Mouse (Mus musculus) layer of hippocampus, adult 8-10 months (tissue): Measurements from ENCODE around the gene Rcan3. TPM values are rescaled to one million over a fixed set of nuclear protein-coding genes. Genes with fewer than 3 reads are reported as not detected.

Experiments
- microRNA-seq, 2 experiments: library from miRNA; unstranded; fragments of <30 nt; microRNA quantifications; one replicate each; pipeline ENCODE4 v1.2.0; 2022
- total RNA-seq, 4 experiments: library from RNA; stranded (reverse); gene quantifications; 2 replicates each; pipeline ENCODE4 v1.2.4; 2022

Rcan3 gene
- total RNA-seq, 4 experiments from 2014 or later, result 21.9 to 29.4 (median 24.3) TPM

Small RNA genes lying within 50 kb of the gene (microRNA-seq; reads per million reads assigned to microRNA genes)
- gene Mir700, result 410 to 438 reads per million in 2 experiments

Other genes starting within 250 kb of the Rcan3 start
- 10 to 100 TPM; 37.4 to 43.1 (median 38.4) TPM for gene Clic4, start 161.0 kb downstream of the Rcan3 start, total RNA-seq
- gene Srrm1, start 80.5 kb downstream of the Rcan3 start, total RNA-seq, result 100 to 1,000 TPM; 134 to 168 (median 160) TPM
- 1 to 10 TPM in 1 of 4 experiments, under 1 TPM in 2, not detected in 1; 0.58 to 1.2 (median 0.96) TPM for gene Ncmap, start 35.6 kb downstream of the Rcan3 start, total RNA-seq
- 1 to 10 TPM in 3 of 4 experiments, under 1 TPM in 1; 0.89 to 2.2 (median 1.5) TPM for gene Stpg1, start 60.9 kb upstream of the Rcan3 start, total RNA-seq
- 10 to 100 TPM; 83.3 to 97.8 (median 90.0) TPM for gene Nipal3, start 61.2 kb upstream of the Rcan3 start, total RNA-seq
- 1 to 10 TPM in 3 of 4 experiments, under 1 TPM in 1; 0.52 to 1.3 (median 1.2) TPM for gene Grhl3, start 139.8 kb upstream of the Rcan3 start, total RNA-seq